Mouse (Mus musculus) CD8-positive naive resting alpha-beta T cell, adult 2 months (primary cell): Measurements from ENCODE around the gene Gipr.
"Not testable (repeated sequence)": the region's sequence is repeated elsewhere in the genome, so short reads cannot be mapped to it uniquely, and the experiment has no call there.

Experiments used
- DNase-seq, 2 experiments: peaks; one replicate each; pipeline ENCODE4 v3.0.0; 2022; ENCODE audit warnings: low read depth in 2 of 2, low spot score in 2 of 2

Gene Gipr

DNA sequence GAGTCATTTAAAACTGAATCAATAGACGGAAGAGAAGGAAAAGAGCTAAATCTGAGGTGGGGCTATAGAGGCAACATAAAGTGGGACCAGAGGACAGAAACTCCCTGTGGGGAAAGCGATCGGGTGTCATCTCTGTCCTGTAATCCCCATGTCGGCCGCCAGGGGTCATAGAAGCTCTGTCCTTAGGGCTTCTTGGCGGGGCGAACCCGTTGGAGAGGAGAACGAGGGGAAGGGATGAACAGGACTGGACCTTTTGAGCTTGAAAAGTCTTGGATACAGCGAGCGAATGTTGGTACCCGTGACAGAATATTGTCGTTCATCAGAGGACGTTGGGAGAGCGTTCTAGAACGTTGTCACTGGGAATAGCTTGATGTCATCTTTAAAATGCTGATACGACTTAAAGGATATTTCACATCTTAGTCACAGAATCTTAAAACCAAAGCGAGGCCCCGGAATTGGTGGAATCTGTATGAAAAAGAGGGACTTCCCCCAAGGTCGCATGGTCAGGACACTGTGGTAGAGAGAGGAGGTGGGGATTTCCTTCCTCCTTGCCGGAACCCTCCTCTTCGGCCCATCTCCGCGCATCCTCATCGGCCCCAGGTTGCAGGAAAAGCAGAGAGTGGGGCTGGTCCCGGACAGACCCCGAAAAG, 12.6 kb upstream of the Gipr start:
- peak; percentile 74 to 82 for DNase-seq

GRCm38 (mm10) chr7:19178035-19178434, 12.1 kb upstream of the Gipr start:
- no peak for DNase-seq

DNA sequence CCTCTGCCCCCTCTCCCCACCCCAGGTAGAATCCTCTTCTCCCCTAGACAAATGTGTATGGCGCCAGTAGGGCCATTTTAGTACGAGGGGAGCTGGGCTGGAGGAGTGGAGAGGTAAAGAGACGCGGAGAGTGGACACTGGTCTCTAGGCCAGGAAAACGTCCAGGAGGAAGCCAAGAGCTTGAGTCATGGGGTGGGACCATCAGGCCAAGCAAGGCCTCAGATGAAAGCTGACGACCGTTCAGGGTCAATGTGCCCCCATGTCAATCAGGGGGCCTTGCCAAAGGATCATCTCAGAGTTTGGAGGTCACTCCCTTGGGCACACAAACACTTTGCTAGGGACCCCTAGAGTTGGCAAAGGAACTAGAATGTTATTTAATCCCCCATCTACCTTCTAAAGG, 11.3 kb upstream of the Gipr start:
- DNase-seq, result no peak

- DNase-seq, result no peak
Observed at GRCm38 (mm10) chr7:19176516-19176947, 10.6 kb upstream of the Gipr start.

DNA sequence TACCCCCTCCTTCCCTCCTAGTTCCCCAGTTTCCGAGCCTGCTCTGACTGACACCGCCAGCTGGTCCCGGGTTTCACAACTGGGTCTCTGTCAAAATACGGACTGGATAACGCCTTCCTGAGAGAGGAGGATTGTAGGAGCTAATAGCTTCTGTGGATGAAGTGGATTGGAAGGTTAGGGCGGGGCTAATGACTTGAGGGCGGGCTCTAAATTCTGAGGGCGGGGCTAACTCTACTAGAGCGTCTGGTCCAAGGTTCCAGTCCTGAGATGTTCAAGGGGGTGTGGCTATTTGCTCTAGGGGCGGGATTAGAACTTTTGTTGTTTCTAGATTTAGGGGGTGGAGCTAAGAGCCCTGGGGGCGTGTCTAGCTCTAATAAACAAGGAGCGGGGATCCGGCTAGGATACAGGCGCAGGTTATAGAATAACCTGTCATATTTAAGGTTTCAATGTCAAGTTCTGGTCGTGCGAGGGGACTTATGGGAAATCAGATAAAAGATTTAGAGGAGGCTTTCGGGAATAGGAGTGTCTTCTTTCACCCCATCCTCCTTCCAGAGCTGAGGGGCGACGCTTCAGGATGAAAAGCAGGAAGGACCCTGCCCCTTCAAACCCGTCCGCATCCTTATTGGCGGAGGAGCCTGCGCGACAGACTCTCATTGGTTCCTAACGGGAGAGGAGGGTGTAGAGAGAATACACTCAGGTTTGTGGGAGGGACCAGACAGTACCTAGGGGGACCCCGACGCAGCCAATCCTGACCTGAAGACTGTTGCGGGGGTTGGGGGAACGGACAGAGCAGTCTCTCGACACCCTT, 10.0 kb upstream of the Gipr start, which contains the start of gene Eml2:
Gene Eml2, plus strand, starts transcription at position 714 of the 808 bp plus-strand sequence.
- no peak for DNase-seq

GRCm38 (mm10) chr7:19172874-19173273, 6.9 kb upstream of the Gipr start:
- peak; percentile 79 to 86 for DNase-seq

GRCm38 (mm10) chr7:19171831-19172230, 5.9 kb upstream of the Gipr start:
- no peak for DNase-seq

DNA sequence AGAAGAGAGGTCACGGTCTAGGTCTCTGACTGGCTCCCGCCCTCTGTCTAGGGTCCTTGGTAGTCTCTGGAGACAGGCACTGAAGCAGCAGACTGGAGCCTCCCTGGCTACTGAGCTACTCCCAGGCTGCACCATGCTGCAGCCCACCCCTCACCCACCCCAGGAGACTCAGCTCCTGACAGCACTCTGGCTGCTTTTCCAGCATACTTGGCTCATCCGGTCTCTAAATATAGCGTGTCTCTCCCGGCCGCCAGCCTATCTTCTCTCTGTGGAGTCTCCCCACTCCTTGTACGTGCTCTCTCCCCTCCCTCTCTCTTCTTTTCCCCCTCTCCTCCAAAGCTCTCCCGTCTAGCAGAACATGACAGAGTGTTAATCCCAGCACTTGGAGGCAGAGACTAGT, 4.2 kb upstream of the Gipr start:
- no peak for DNase-seq

GRCm38 (mm10) chr7:19169506-19169905, 3.6 kb upstream of the Gipr start:
- no peak for DNase-seq

DNA sequence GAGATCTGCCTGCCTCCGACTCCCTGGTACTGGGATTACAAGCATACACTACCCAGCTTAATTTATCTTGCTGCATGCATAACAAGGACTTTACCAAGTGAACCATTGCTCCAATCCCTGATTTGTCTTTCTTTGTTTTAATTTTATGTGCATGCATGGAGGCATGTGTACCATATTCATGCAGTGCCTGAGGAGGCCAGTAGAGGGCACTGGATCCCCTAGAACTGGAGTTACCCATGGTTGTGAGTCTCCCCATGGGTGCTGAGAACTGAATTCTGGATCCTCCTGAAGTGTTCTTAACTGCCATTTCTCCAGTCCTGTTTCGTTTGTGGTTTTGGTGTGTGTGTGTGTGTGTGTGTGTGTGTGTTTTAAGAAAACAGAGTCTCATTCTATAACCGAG, 1.1 kb upstream of the Gipr start:
- DNase-seq, result no peak

DNA sequence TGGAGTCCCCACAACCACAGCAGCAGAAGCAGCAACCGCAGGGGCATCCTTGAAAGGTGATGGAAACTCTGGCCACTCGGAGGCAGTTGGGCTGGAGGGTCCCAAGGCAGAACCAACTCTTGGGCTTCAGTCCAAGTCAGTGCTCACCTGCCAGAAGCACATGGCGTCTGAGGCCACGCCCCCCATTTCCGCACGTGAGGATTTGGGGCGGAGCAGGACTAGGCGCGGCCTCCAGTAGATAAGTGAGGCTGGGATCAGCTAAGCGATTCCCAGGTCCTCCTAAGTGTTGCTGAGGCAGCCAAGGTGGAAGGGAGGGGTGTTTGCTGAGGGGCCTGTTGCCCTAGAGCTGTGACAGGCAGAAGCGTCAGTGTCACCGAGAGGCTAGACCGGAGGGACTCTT, 949 bp downstream of the Gipr start:
- DNase-seq, result no peak

DNA sequence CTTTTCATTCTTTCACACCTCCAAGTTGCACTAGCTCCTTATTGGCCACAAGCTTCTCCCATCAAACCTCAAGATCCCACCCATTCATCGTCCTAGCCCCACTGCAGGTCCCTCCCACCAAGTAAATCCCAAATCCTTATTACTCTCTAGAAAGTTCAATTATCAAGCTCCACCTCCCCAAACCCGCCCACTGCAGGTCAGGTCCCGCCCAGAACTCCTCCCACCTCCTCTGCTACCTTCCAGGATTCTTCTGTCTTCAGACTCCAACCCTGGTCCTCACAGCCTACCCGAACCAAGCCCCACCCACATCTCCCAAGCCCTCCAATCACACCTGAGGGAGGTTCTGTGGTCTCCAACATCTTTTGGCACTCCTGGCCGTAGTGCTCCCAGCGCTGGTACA, 1.7 kb downstream of the Gipr start:
- DNase-seq, result no peak

DNA sequence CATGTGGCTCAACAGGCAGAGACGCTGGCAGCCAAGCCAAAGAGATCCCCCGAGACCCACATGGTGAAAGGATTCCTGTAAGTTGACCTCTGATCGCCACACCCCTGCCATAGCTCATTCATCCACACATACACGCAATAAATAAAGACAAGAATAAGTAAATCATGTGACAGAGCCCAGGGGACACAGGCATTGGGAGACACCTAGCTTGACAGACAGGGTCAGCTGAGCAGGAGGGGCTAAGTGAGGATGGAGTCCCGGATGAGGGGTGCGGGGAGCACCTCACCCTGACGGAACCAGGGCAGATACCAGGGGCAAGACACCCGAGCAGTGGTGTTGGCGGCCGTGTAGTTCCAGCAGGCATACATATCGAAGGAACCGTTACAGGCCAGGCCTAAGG, 2.2 kb downstream of the Gipr start:
- no peak for DNase-seq

DNA sequence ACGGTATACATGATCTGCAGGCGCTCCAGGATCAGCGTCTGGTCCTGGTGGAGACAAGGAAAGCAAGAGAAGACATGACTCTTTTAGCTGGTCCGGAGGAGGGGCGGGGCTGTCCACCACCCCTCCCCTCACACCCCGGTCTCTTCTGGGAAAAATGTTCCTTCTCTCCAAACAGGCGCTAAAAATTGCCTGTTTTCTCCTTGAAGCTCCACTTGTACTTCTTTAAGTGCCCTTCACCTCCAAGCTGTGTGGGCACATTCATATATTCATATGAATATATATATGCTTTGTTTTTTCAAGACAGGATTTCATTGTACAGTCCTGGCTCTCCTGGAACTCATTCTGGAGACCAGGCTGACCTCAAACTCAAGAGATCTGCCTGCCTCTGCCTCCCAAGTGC, 3.0 kb downstream of the Gipr start:
- DNase-seq, result no peak

DNA sequence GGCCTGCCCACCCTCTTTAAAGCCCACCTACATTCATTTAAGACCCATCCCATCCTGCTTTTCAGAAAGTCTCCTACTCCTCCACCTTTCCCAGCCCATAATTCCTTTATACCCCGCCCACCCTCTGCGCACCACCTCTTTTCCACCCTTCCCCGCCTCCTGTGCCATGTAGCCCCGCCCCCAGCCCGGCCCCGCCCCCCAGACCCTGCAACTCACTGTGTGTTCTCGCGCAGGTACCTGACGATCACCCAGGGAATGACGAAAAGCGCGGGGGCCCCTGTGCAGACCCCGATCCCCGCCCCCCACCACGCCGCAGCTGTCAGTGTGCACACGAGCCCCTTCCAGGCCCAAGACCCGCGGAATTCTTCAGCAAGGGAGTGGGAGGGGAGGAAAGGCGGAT, 5.8 kb downstream of the Gipr start:
- no peak for DNase-seq

DNA sequence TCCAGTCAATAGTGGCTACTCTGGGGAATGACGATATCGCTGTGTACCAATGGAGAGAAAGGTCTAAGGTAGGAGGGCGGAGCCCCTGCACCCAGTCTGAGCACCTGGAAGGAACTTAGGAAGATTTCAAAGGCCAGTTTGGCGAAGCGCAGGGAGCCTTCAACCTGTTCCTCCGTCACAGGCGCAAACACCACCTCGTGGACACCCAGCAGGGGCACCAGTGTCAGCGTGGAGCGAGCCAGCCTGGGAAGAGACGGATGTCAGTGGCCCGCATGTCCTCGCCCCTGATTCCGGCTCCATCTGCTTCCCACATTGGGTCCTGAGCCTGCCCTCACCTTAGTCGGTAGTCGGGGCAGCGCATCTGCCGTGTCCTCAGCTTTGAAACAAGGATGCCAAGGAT, 6.5 kb downstream of the Gipr start:
- DNase-seq, result no peak

DNA sequence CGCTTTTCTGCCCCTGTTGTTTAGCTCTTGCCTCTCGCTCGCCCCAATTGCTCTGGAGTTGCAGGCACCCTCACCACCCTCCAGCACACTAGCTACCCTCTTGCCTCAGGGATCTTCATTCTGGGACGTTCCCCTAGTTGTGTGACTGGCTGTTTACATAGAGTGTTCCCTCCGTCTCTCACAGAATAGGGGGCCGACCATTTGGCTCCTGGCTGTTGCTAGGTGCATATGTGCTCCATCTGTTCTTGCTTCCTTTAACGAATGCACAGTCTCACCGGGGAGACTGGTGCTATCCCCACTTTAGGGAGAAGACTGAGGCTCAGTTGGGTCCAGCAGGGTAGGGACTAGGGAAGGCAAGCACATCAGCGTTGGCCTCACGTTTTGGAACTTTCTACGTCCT, 7.3 kb downstream of the Gipr start:
- DNase-seq, result no peak

- peak; percentile 95 to 97 for DNase-seq
Observed at GRCm38 (mm10) chr7:19157160-19157800, 8.6 kb downstream of the Gipr start.

DNA sequence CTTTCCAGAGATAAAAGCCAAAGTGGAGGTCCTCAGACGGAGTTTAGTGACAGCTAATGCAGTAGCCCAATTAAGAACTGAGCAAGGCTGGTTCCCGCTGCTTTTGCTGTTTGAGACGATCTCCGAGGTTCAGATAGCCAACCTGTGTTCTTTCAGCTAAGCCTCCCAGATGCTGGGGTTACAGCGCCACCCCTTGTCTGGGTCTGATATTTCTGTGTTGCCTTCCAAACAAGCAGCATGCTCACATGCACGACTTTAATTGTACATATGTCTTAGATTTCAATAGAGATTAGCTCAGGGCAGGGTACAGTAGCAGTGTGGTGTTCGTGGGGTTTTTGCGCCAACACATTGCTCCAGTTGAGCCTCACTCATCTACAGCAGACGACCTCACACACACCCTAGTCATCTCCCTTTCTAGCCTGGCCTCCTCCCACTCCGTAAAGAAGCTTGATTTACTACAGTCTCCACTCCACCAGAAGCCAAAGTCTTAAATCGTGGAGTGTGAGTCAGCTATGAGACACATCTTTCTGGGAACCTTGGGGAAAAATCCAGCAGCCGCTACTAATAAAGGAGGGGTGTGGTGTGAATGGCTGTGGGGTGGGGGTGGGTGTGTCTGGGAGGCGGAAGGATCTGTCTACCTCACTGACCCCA, 10.0 kb downstream of the Gipr start:
- DNase-seq, result no peak

GRCm38 (mm10) chr7:19154796-19155195, 11.1 kb downstream of the Gipr start:
- no peak for DNase-seq

- not testable (repeated sequence) for DNase-seq
Observed at GRCm38 (mm10) chr7:19151121-19151520, 14.8 kb downstream of the Gipr start.

DNA sequence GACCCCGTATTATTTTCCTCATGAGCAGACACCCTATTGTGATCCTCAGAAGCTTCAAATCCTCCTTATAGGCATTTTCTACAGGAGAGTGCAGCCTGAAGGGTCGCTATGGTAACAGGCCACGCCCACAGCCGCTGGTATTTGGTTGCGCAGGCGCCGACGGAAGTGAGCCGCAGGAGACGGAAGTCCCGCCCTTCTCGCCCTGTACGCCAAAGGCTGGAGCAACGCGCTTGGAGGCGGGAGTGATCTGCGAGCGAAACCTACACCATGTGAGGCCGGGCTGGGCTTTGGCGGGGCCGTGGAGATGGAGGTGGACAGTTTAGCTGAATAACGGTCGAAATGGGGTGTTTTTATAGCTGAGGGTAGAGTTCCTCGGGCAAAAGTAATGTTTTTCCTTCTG, 16.3 kb downstream of the Gipr start, which contains the start of gene Snrpd2:
Gene Snrpd2, plus strand, starts transcription at position 97 of the 400 bp plus-strand sequence.
- peak; percentile 91 to 92 for DNase-seq
